ENCODE assay signal across 19 mouse cellular contexts in the genomic region with DNA sequence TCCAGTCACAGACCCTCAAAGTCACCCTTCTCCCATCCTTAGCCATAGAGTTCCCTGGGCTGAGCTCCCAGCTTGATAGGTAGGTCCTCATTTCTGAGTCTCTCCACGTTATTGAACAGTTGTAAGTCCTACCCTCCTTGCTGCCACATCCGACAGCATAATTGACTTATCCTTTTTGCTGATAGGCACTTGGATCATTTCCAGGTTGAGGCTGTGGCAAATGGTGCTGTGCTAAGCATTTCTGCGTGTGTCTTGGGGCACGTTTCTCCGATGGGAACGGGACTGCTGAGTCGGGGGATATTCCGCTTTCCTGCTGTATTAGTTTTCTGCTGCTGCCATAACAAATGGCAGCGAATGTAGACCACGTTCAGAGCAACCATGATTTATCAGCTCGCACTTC. TPM values are rescaled to one million over a fixed set of nuclear protein-coding genes. Genes with fewer than 3 reads are reported as not detected.
DNase-seq lines count a peak whose midpoint lies in the region; ATAC-seq lines count a peak whose summit lies in the region.
"Had no signal": no experiment of that assay in that cellular context is flagged by ENCODE, and none has a peak within 500 bp of the region (broad histone marks: within the 10 kb centered on the region; RNA-seq: fewer than 3 reads in every experiment).

No protein-coding gene starts in this region.

- DNase-seq in forebrain, embryonic 10.5 days (ENCODE audit: extremely low spot score, low spot score) = no peak
- no peak for DNase-seq in right cerebral cortex, postnatal 10 days (ENCODE audit: low spot score in 2 of 2)
- DNase-seq: adrenal gland, postnatal 14 days; cerebellum, adult 18-20 months; gastrocnemius, postnatal 36 days; heart, adult 18-20 months; heart, postnatal 10 days; kidney, adult 11 months had no signal

- H3K9ac ChIP-seq in forebrain, embryonic 16.5 days (replicated peaks; ENCODE audit: low read depth, low read length) = no peak overlapping the region
- H3K9ac ChIP-seq in hindbrain, embryonic 15.5 days = no peak overlapping the region
- H3K9ac ChIP-seq in hindbrain, embryonic 12.5 days = no peak overlapping the region
- H3K9ac ChIP-seq in neural tube, embryonic 14.5 days (replicated peaks; ENCODE audit: low read depth, low read length) = no peak overlapping the region
- no peak overlapping the region for H3K9ac ChIP-seq in neural tube, embryonic 15.5 days (replicated peaks)

- no peak overlapping the region for H3K27ac ChIP-seq in forebrain, embryonic 16.5 days (ENCODE audit: low read length)
- H3K27ac ChIP-seq in forebrain, embryonic 10.5 days = no peak overlapping the region
- no peak overlapping the region for H3K27ac ChIP-seq in hindbrain, embryonic 15.5 days (replicated peaks)
- H3K27ac ChIP-seq in hindbrain, embryonic 12.5 days = no peak overlapping the region
- H3K27ac ChIP-seq in neural tube, embryonic 14.5 days (ENCODE audit: low read depth, low read length) = no peak overlapping the region; the same call in 1 of the 2 replicates
- H3K27ac ChIP-seq in neural tube, embryonic 15.5 days (replicated peaks) = no peak overlapping the region
- H3K27ac ChIP-seq: embryonic facial prominence, embryonic 10.5 days; heart, embryonic 10.5 days had no signal

- peak; percentile 36; the same call in 1 of the 2 replicates for ATAC-seq in forebrain, embryonic 16.5 days
- ATAC-seq in hindbrain, embryonic 15.5 days (ENCODE audit: low FRiP score, low read depth) = 0 out of 2 replicates have a peak, but pooled peaks have one; percentile 8
- ATAC-seq in hindbrain, embryonic 12.5 days (ENCODE audit: low FRiP score) = no peak
- peak; percentile 34; the same call in 1 of the 2 replicates for ATAC-seq in neural tube, embryonic 14.5 days (ENCODE audit: low read depth)
- ATAC-seq in neural tube, embryonic 15.5 days (ENCODE audit: low FRiP score) = no peak
- ATAC-seq: activated CD4-positive, CD25-positive, alpha-beta regulatory T cell, adult 4 months; Patski had no signal

- 56% methylated on average over 11 of the region's 11 CpGs for WGBS in forebrain, embryonic 16.5 days
- 85% methylated on average over 11 of the region's 11 CpGs for WGBS in forebrain, embryonic 10.5 days
- 63% methylated on average over 11 of the region's 11 CpGs for WGBS in hindbrain, embryonic 15.5 days
- 74% methylated on average over 11 of the region's 11 CpGs for WGBS in hindbrain, embryonic 12.5 days
- WGBS in neural tube, embryonic 14.5 days = 62% methylated on average over 11 of the region's 11 CpGs
- WGBS in neural tube, embryonic 15.5 days = 67% methylated on average over 11 of the region's 11 CpGs

- no peaks in the 10 kb centered on the region for H3K36me3 ChIP-seq in forebrain, embryonic 16.5 days (ENCODE audit: control insufficient read depth, insufficient read depth)
- H3K36me3 ChIP-seq in forebrain, embryonic 10.5 days (replicated peaks) = no peaks in the 10 kb centered on the region; the same call in 1 of the 2 replicates
- H3K36me3 ChIP-seq in hindbrain, embryonic 15.5 days = no peaks in the 10 kb centered on the region
- H3K36me3 ChIP-seq in hindbrain, embryonic 12.5 days = peaks cover 4% of the 10 kb centered on the region; the same call in 1 of the 2 replicates
- no peaks in the 10 kb centered on the region for H3K36me3 ChIP-seq in neural tube, embryonic 14.5 days (ENCODE audit: control insufficient read depth, insufficient read depth, low read length)
- no peaks in the 10 kb centered on the region for H3K36me3 ChIP-seq in neural tube, embryonic 15.5 days
- H3K36me3 ChIP-seq: heart, embryonic 10.5 days had no signal

- H3K4me1 ChIP-seq in forebrain, embryonic 16.5 days (replicated peaks; ENCODE audit: control insufficient read depth, insufficient read depth, low read length) = no peaks in the 10 kb centered on the region
- H3K4me1 ChIP-seq in forebrain, embryonic 10.5 days = no peaks in the 10 kb centered on the region
- H3K4me1 ChIP-seq in hindbrain, embryonic 15.5 days (replicated peaks) = no peaks in the 10 kb centered on the region
- no peaks in the 10 kb centered on the region for H3K4me1 ChIP-seq in hindbrain, embryonic 12.5 days
- no peaks in the 10 kb centered on the region for H3K4me1 ChIP-seq in neural tube, embryonic 14.5 days (ENCODE audit: control insufficient read depth, insufficient read depth, low read length)
- H3K4me1 ChIP-seq in neural tube, embryonic 15.5 days = no peaks in the 10 kb centered on the region
- H3K4me1 ChIP-seq: embryonic facial prominence, embryonic 10.5 days; heart, embryonic 10.5 days had no signal

- no peak overlapping the region for H3K4me2 ChIP-seq in forebrain, embryonic 16.5 days (ENCODE audit: low read length)
- no peak overlapping the region for H3K4me2 ChIP-seq in hindbrain, embryonic 15.5 days
- H3K4me2 ChIP-seq in hindbrain, embryonic 12.5 days (replicated peaks) = no peak overlapping the region
- H3K4me2 ChIP-seq in neural tube, embryonic 14.5 days (ENCODE audit: low read depth, low read length) = no peak overlapping the region
- no peak overlapping the region for H3K4me2 ChIP-seq in neural tube, embryonic 15.5 days

- peaks cover 4% of the 10 kb centered on the region; the same call in 1 of the 2 replicates for H3K9me3 ChIP-seq in forebrain, embryonic 16.5 days (ENCODE audit: control insufficient read depth, low read length)
- H3K9me3 ChIP-seq in forebrain, embryonic 10.5 days = peaks cover 5% of the 10 kb centered on the region
- H3K9me3 ChIP-seq in hindbrain, embryonic 15.5 days = no peaks in the 10 kb centered on the region
- peaks cover 8% of the 10 kb centered on the region; the same call in 1 of the 2 replicates for H3K9me3 ChIP-seq in hindbrain, embryonic 12.5 days (replicated peaks)
- no peaks in the 10 kb centered on the region for H3K9me3 ChIP-seq in neural tube, embryonic 14.5 days (ENCODE audit: control insufficient read depth, low read length)
- 0 out of 2 replicates have a peak, but pooled peaks cover 6% of the 10 kb centered on the region for H3K9me3 ChIP-seq in neural tube, embryonic 15.5 days (replicated peaks)
- H3K9me3 ChIP-seq: heart, embryonic 10.5 days had no signal

- H3K4me3 ChIP-seq in forebrain, embryonic 16.5 days (replicated peaks; ENCODE audit: low read length) = no peak overlapping the region
- no peak overlapping the region for H3K4me3 ChIP-seq in forebrain, embryonic 10.5 days
- no peak overlapping the region for H3K4me3 ChIP-seq in hindbrain, embryonic 15.5 days
- H3K4me3 ChIP-seq in hindbrain, embryonic 12.5 days = no peak overlapping the region
- H3K4me3 ChIP-seq in neural tube, embryonic 14.5 days (ENCODE audit: low read depth, low read length) = no peak overlapping the region
- no peak overlapping the region for H3K4me3 ChIP-seq in neural tube, embryonic 15.5 days (replicated peaks)
- H3K4me3 ChIP-seq: embryonic facial prominence, embryonic 10.5 days; heart, embryonic 10.5 days had no signal

- no peaks in the 10 kb centered on the region for H3K27me3 ChIP-seq in forebrain, embryonic 16.5 days (replicated peaks; ENCODE audit: control insufficient read depth, insufficient read depth, low read length)
- peaks cover 6% of the 10 kb centered on the region; the same call in 1 of the 2 replicates for H3K27me3 ChIP-seq in forebrain, embryonic 10.5 days (ENCODE audit: poor library complexity, severe bottlenecking)
- no peaks in the 10 kb centered on the region for H3K27me3 ChIP-seq in hindbrain, embryonic 15.5 days
- H3K27me3 ChIP-seq in hindbrain, embryonic 12.5 days = peaks cover 2% of the 10 kb centered on the region; the same call in 1 of the 2 replicates
- no peaks in the 10 kb centered on the region for H3K27me3 ChIP-seq in neural tube, embryonic 14.5 days (ENCODE audit: control insufficient read depth, insufficient read depth, low read length)
- H3K27me3 ChIP-seq in neural tube, embryonic 15.5 days (replicated peaks) = no peaks in the 10 kb centered on the region; the same call in 1 of the 2 replicates
- H3K27me3 ChIP-seq: Patski had no signal

RNA-seq across cellular contexts. Expression of a gene that starts 7.8 kb away (rescaled TPM):
- 11.4 and 17.1 TPM in 2 replicates for polyA plus RNA-seq in forebrain, embryonic 16.5 days (2015; fragmentation: Nextera tagmentation; extraction: Ambion mirVana)
- polyA plus RNA-seq in forebrain, embryonic 10.5 days (2016; fragmentation: Nextera tagmentation; extraction: Ambion mirVana) = 0.29 and 0.33 TPM in 2 replicates
- 31.8 and 36.6 TPM in 2 replicates for polyA plus RNA-seq in hindbrain, embryonic 15.5 days (2015; fragmentation: Nextera tagmentation; extraction: Ambion mirVana)
- 5.3 and 6.7 TPM in 2 replicates for polyA plus RNA-seq in hindbrain, embryonic 12.5 days (2016; fragmentation: Nextera tagmentation; extraction: Ambion mirVana)
- 26.1 and 39.1 TPM in 2 replicates for polyA plus RNA-seq in neural tube, embryonic 14.5 days (2014; fragmentation: Nextera tagmentation; extraction: Ambion mirVana)
- 25.2 and 31.0 TPM in 2 replicates for polyA plus RNA-seq in neural tube, embryonic 15.5 days (2015; fragmentation: Nextera tagmentation; extraction: Ambion mirVana)
- polyA plus RNA-seq: C2C12; heart, embryonic 14.5 days had no signal

RNA-seq across cellular contexts. Expression of a gene that starts 47.3 kb away (rescaled TPM):
- polyA plus RNA-seq in forebrain, embryonic 16.5 days (2015; fragmentation: Nextera tagmentation; extraction: Ambion mirVana) = 45.7 and 48.5 TPM in 2 replicates
- polyA plus RNA-seq in forebrain, embryonic 10.5 days (2016; fragmentation: Nextera tagmentation; extraction: Ambion mirVana) = 21.8 and 23.8 TPM in 2 replicates
- polyA plus RNA-seq in hindbrain, embryonic 15.5 days (2015; fragmentation: Nextera tagmentation; extraction: Ambion mirVana) = 69.5 and 69.6 TPM in 2 replicates
- polyA plus RNA-seq in hindbrain, embryonic 12.5 days (2016; fragmentation: Nextera tagmentation; extraction: Ambion mirVana) = 54.4 and 62.3 TPM in 2 replicates
- polyA plus RNA-seq in neural tube, embryonic 14.5 days (2014; fragmentation: Nextera tagmentation; extraction: Ambion mirVana) = 92.3 and 93.2 TPM in 2 replicates
- polyA plus RNA-seq in neural tube, embryonic 15.5 days (2015; fragmentation: Nextera tagmentation; extraction: Ambion mirVana) = 64.2 and 73.5 TPM in 2 replicates

Comparison
In these comparisons a context has a peak if more than half of its experiments do, and no peak if none do; other contexts are left out.
1. ATAC-seq: peak in forebrain, embryonic 16.5 days (single experiment), hindbrain, embryonic 15.5 days (single experiment) and neural tube, embryonic 14.5 days (single experiment); none in hindbrain, embryonic 12.5 days (single experiment) and neural tube, embryonic 15.5 days (single experiment).